Mouse (Mus musculus): ENCODE measurements around the gene Gfer. TPM values are rescaled to one million over a fixed set of nuclear protein-coding genes. Genes with fewer than 3 reads are reported as not detected.
"Not testable (repeated sequence)": the region's sequence is repeated elsewhere in the genome, so short reads cannot be mapped to it uniquely, and the experiment has no call there.

The Gfer gene
- polyA plus RNA-seq, 1 experiment, result 9.0 TPM

- H3K4me3 ChIP-seq (replicated peaks), result peak overlapping the region; percentile 77
- peaks cover 6% of the 10 kb centered on the region for H3K27me3 ChIP-seq (ENCODE audit: control insufficient read depth)
- H3K4me1 ChIP-seq (ENCODE audit: control insufficient read depth), result peaks cover 52% of the 10 kb centered on the region
- no peaks in the 10 kb centered on the region for H3K9me3 ChIP-seq (ENCODE audit: control insufficient read depth, low read length)
- peak; percentile 31; the same call in 1 of the 2 replicates for TF ChIP-seq GATA1 (IDR thresholded peaks at IDR 0.05; ENCODE audit: low read length)
- no peak for TF ChIP-seq TAL1 (IDR thresholded peaks at IDR 0.05; ENCODE audit: low read length)
- H3K36me3 ChIP-seq (ENCODE audit: control insufficient read depth), result peaks cover 22% of the 10 kb centered on the region
Observed at GRCm38 (mm10) chr17:24723881-24724180, 27.9 kb upstream of the Gfer start.

GRCm38 (mm10) chr17:24723122-24723880, 27.3 kb upstream of the Gfer start:
- Histone ChIP-seq H3K36me3 (ENCODE audit: control insufficient read depth) (peaks cover 22% of the 10 kb centered on the region), H3K27me3 (ENCODE audit: control insufficient read depth) (peaks cover 6% of the 10 kb centered on the region), H3K9me3 (ENCODE audit: control insufficient read depth, low read length) (no peaks in the 10 kb centered on the region), H3K4me1 (ENCODE audit: control insufficient read depth) (peaks cover 57% of the 10 kb centered on the region), H3K4me3 (replicated peaks) (peak overlapping the region; percentile 77)
- TF ChIP-seq TAL1 (IDR thresholded peaks at IDR 0.05; ENCODE audit: low read length), result no peak
- TF ChIP-seq GATA1 (IDR thresholded peaks at IDR 0.05; ENCODE audit: low read length), result no peak

- H3K4me3 ChIP-seq (replicated peaks), result peak overlapping the region; percentile 77
- no peaks in the 10 kb centered on the region for H3K27me3 ChIP-seq (ENCODE audit: control insufficient read depth)
- TF ChIP-seq GATA1 (IDR thresholded peaks at IDR 0.05; ENCODE audit: low read length) (no peak), TAL1 (IDR thresholded peaks at IDR 0.05; ENCODE audit: low read length) (no peak)
- peaks cover 60% of the 10 kb centered on the region for H3K4me1 ChIP-seq (ENCODE audit: control insufficient read depth)
- H3K9me3 ChIP-seq (ENCODE audit: control insufficient read depth, low read length), result no peaks in the 10 kb centered on the region
- peaks cover 30% of the 10 kb centered on the region for H3K36me3 ChIP-seq (ENCODE audit: control insufficient read depth)
Observed at GRCm38 (mm10) chr17:24722220-24722924, 26.4 kb upstream of the Gfer start.

GRCm38 (mm10) chr17:24721383-24721955, 25.5 kb upstream of the Gfer start:
- not testable (repeated sequence) for H3K9me3 ChIP-seq (ENCODE audit: control insufficient read depth, low read length); H3K27me3 ChIP-seq (ENCODE audit: control insufficient read depth)
- Histone ChIP-seq H3K36me3 (ENCODE audit: control insufficient read depth) (peaks cover 38% of the 10 kb centered on the region), H3K4me3 (replicated peaks) (peak overlapping the region; percentile 77), H3K4me1 (ENCODE audit: control insufficient read depth) (peaks cover 59% of the 10 kb centered on the region)

GRCm38 (mm10) chr17:24720616-24721015, 24.7 kb upstream of the Gfer start:
- peaks cover 47% of the 10 kb centered on the region for H3K36me3 ChIP-seq (ENCODE audit: control insufficient read depth)
- H3K4me1 ChIP-seq (ENCODE audit: control insufficient read depth), result peaks cover 56% of the 10 kb centered on the region
- H3K27me3 ChIP-seq (ENCODE audit: control insufficient read depth); H3K9me3 ChIP-seq (ENCODE audit: control insufficient read depth, low read length): not testable (repeated sequence)
- peak overlapping the region; percentile 85 for H3K4me3 ChIP-seq (replicated peaks)

- H3K4me3 ChIP-seq (replicated peaks), result peak overlapping the region; percentile 85
- TF ChIP-seq GATA1 (IDR thresholded peaks at IDR 0.05; ENCODE audit: low read length) (no peak), TAL1 (IDR thresholded peaks at IDR 0.05; ENCODE audit: low read length) (no peak)
- H3K27me3 ChIP-seq (ENCODE audit: control insufficient read depth), result no peaks in the 10 kb centered on the region
- H3K9me3 ChIP-seq (ENCODE audit: control insufficient read depth, low read length), result no peaks in the 10 kb centered on the region
- peaks cover 53% of the 10 kb centered on the region for H3K4me1 ChIP-seq (ENCODE audit: control insufficient read depth)
- H3K36me3 ChIP-seq (ENCODE audit: control insufficient read depth), result peaks cover 51% of the 10 kb centered on the region
Observed at GRCm38 (mm10) chr17:24719494-24720222, 23.7 kb upstream of the Gfer start.

GRCm38 (mm10) chr17:24718938-24719337, 23.0 kb upstream of the Gfer start:
- H3K36me3 ChIP-seq (ENCODE audit: control insufficient read depth), result peaks cover 51% of the 10 kb centered on the region
- H3K4me3 ChIP-seq (replicated peaks), result peak overlapping the region; percentile 85
- H3K27me3 ChIP-seq (ENCODE audit: control insufficient read depth); H3K9me3 ChIP-seq (ENCODE audit: control insufficient read depth, low read length): not testable (repeated sequence)
- peaks cover 49% of the 10 kb centered on the region for H3K4me1 ChIP-seq (ENCODE audit: control insufficient read depth)

GRCm38 (mm10) chr17:24717943-24718342, 22.0 kb upstream of the Gfer start, which contains the start of the genes Rnf151 and Rps2:
Rnf151 (minus strand) TSS chr17:24718063.
Rps2 (plus strand) TSS chr17:24718116.
- peak within 1 kb of the TSS; percentile 85 for H3K4me3 ChIP-seq (replicated peaks)
- TF ChIP-seq GATA1 (IDR thresholded peaks at IDR 0.05; ENCODE audit: low read length), result no peak
- no peak for TF ChIP-seq TAL1 (IDR thresholded peaks at IDR 0.05; ENCODE audit: low read length)

GRCm38 (mm10) chr17:24716166-24716682, 20.3 kb upstream of the Gfer start:
- Histone ChIP-seq H3K4me1 (ENCODE audit: control insufficient read depth) (peaks cover 24% of the 10 kb centered on the region), H3K27me3 (ENCODE audit: control insufficient read depth) (no peaks in the 10 kb centered on the region), H3K36me3 (ENCODE audit: control insufficient read depth) (peaks cover 35% of the 10 kb centered on the region), H3K4me3 (replicated peaks) (no peak overlapping the region), H3K9me3 (ENCODE audit: control insufficient read depth, low read length) (no peaks in the 10 kb centered on the region)
- TF ChIP-seq TAL1 (IDR thresholded peaks at IDR 0.05; ENCODE audit: low read length) (no peak), GATA1 (IDR thresholded peaks at IDR 0.05; ENCODE audit: low read length) (no peak)

More at GRCm38 (mm10) chr17:24717943-24718342, 22.0 kb upstream of the Gfer start, which contains the start of the genes Rnf151 and Rps2:
- peaks cover 40% of the 10 kb centered on the region for H3K4me1 ChIP-seq (ENCODE audit: control insufficient read depth)
- H3K9me3 ChIP-seq (ENCODE audit: control insufficient read depth, low read length), result no peaks in the 10 kb centered on the region
- H3K27me3 ChIP-seq (ENCODE audit: control insufficient read depth), result no peaks in the 10 kb centered on the region
- peaks cover 51% of the 10 kb centered on the region for H3K36me3 ChIP-seq (ENCODE audit: control insufficient read depth)

Measured in erythroblast, embryonic 14.5 days (primary cell).